8 mouse cellular contexts compared by ENCODE assay signal in genomic region chr17:83955978-83956377, GRCm38 (mm10).
A peak's percentile ranks its signal among the peaks of the same experiment; 100 is the strongest.
DNase-seq lines count a peak whose midpoint lies in the region; ATAC-seq and TF ChIP-seq lines count a peak whose summit lies in the region.

No protein-coding gene starts in this region.

- no peaks in the 10 kb centered on the region for H3K36me3 ChIP-seq in midbrain, embryonic 10.5 days
- H3K36me3 ChIP-seq in midbrain, postnatal 0 days (ENCODE audit: insufficient read depth, low read length): no peaks in the 10 kb centered on the region
- no peaks in the 10 kb centered on the region for H3K36me3 ChIP-seq in limb, embryonic 13.5 days
- no peaks in the 10 kb centered on the region for H3K36me3 ChIP-seq in stomach, embryonic 15.5 days

- H3K4me3 ChIP-seq in midbrain, embryonic 10.5 days: no peak overlapping the region
- no peak overlapping the region for H3K4me3 ChIP-seq in midbrain, postnatal 0 days (ENCODE audit: low read depth, low read length)
- H3K4me3 ChIP-seq in limb, embryonic 13.5 days: no peak overlapping the region
- no peak overlapping the region for H3K4me3 ChIP-seq in stomach, embryonic 15.5 days (replicated peaks)

- peak overlapping the region; percentile 93 for H3K27ac ChIP-seq in midbrain, embryonic 10.5 days (replicated peaks)
- no peak overlapping the region for H3K27ac ChIP-seq in midbrain, postnatal 0 days (ENCODE audit: low read depth, low read length)
- H3K27ac ChIP-seq in limb, embryonic 13.5 days: peak overlapping the region; percentile 94
- H3K27ac ChIP-seq in stomach, embryonic 15.5 days: peak overlapping the region; percentile 95

- no peak for DNase-seq in midbrain, embryonic 10.5 days (ENCODE audit: low spot score)
- no peak for DNase-seq in midbrain, postnatal 0 days (ENCODE audit: low spot score)
- peak; percentile 76 for DNase-seq in gonadal fat pad, adult 2 months (ENCODE audit: low read depth)
- no peak for DNase-seq in natural killer cell, adult 2 months (ENCODE audit: low spot score in 2 of 2)

- H3K4me1 ChIP-seq in midbrain, embryonic 10.5 days: peaks cover 85% of the 10 kb centered on the region
- H3K4me1 ChIP-seq in midbrain, postnatal 0 days (ENCODE audit: insufficient read depth, low read length): peaks cover 9% of the 10 kb centered on the region
- peaks cover 80% of the 10 kb centered on the region for H3K4me1 ChIP-seq in limb, embryonic 13.5 days
- H3K4me1 ChIP-seq in stomach, embryonic 15.5 days: peaks cover 74% of the 10 kb centered on the region

- no peak overlapping the region for H3K9ac ChIP-seq in midbrain, postnatal 0 days (replicated peaks; ENCODE audit: low read length, poor library complexity, severe bottlenecking)
- no peak overlapping the region for H3K9ac ChIP-seq in limb, embryonic 13.5 days
- H3K9ac ChIP-seq in stomach, embryonic 15.5 days: no peak overlapping the region

- 58% methylated on average over 5 of the region's 5 CpGs for WGBS in midbrain, embryonic 10.5 days
- WGBS in midbrain, postnatal 0 days: 70% methylated on average over 5 of the region's 5 CpGs
- WGBS in limb, embryonic 13.5 days: 21% methylated on average over 5 of the region's 5 CpGs
- 45% methylated on average over 5 of the region's 5 CpGs for WGBS in stomach, embryonic 15.5 days

- TF ChIP-seq CTCF in midbrain, postnatal 0 days (IDR thresholded peaks at IDR 0.05): no peak

- no peaks in the 10 kb centered on the region for H3K9me3 ChIP-seq in midbrain, embryonic 10.5 days (replicated peaks)
- H3K9me3 ChIP-seq in midbrain, postnatal 0 days (ENCODE audit: low read length): no peaks in the 10 kb centered on the region
- no peaks in the 10 kb centered on the region for H3K9me3 ChIP-seq in limb, embryonic 13.5 days
- no peaks in the 10 kb centered on the region for H3K9me3 ChIP-seq in stomach, embryonic 15.5 days

- no peak overlapping the region for H3K4me2 ChIP-seq in midbrain, postnatal 0 days (ENCODE audit: low read depth, low read length, poor library complexity, severe bottlenecking)
- H3K4me2 ChIP-seq in limb, embryonic 13.5 days (replicated peaks): no peak overlapping the region
- H3K4me2 ChIP-seq in stomach, embryonic 15.5 days: no peak overlapping the region

- ATAC-seq in midbrain, postnatal 0 days (ENCODE audit: low FRiP score): no peak
- no peak for ATAC-seq in limb, embryonic 13.5 days (ENCODE audit: low FRiP score, low read depth)
- no peak for ATAC-seq in stomach, embryonic 15.5 days (ENCODE audit: insufficient read depth, low FRiP score, low read depth)
- ATAC-seq in CD4-positive, CD25-positive, alpha-beta regulatory T cell, adult 4 months: no peak
- no peak for ATAC-seq in megakaryocyte, adult 5-6 weeks (ENCODE audit: poor library complexity, severe bottlenecking)

- H3K27me3 ChIP-seq in midbrain, embryonic 10.5 days (ENCODE audit: low read depth, poor library complexity, severe bottlenecking): peaks cover 9% of the 10 kb centered on the region
- no peaks in the 10 kb centered on the region for H3K27me3 ChIP-seq in midbrain, postnatal 0 days (ENCODE audit: insufficient read depth, low read length)
- H3K27me3 ChIP-seq in limb, embryonic 13.5 days: no peaks in the 10 kb centered on the region
- H3K27me3 ChIP-seq in stomach, embryonic 15.5 days (replicated peaks): no peaks in the 10 kb centered on the region
